Mouse (Mus musculus) monocyte, adult 5-6 weeks (primary cell): ENCODE results near the gene Hist2h3c2. TPM values are rescaled to one million over a fixed set of nuclear protein-coding genes. Genes with fewer than 3 reads are reported as not detected.
"Not testable (repeated sequence)": the region's sequence is repeated elsewhere in the genome, so short reads cannot be mapped to it uniquely, and the experiment has no call there.

ENCODE experiments used
- ATAC-seq: fragments of 153-309, 156-312 bp; replicated peaks from 2 replicates; pipeline ENCODE4 v1.8.0; 2017; ENCODE audit warnings: mild to moderate bottlenecking; ENCODE audit not compliant: low TSS enrichment, insufficient number of reproducible peaks, severe bottlenecking, poor library complexity, low FRiP score
- total RNA-seq: library from RNA; stranded (forward); fragments of 200-1000, 200-491, 200-594 nt; gene quantifications from 3 replicates; pipeline ENCODE4 v1.2.3, GENCODE M21; 2017

Gene Hist2h3c2
- 1.5 to 1.6 TPM in 2 of 3 replicates, not detected in the other for total RNA-seq

DNA sequence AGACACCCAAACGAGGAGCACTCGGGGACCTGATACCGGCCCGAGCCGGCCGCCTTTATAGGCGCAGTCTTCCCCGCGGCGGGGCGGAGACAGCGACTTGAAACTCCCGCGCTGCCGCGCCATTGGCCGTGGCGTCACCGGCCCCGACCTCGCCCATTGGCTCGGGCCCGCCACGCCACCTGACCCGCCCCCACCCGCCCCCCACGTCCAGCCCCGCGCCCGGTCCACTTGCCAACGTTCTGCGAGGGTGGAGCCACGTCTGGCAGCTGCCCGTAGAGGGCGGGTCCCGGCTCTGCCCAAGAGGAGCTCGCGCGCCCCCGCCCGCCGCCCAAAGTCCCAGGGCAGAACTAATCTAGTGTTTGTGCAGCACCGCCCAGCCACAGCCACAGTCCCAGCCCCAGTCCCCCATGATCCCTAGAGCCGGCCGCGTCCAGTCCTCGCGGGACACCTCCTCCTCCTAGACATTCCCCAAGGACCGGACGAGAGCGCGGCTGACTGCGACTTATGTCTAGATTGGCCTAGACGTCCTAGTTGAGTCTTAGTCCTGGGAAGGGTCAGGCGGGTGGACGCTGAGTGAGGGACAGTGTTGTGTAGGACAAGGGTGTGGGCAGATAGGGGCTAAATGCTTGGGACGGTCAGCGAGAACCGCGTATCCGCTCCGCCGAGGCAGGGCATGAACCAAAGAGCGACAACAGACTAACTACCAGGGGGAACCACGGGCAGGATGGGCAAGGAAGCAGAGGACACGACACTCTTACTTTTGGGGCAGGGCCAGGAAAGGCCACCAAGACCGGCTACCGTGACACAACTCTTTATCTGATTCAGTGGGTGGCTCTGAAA lies at the start of gene Hist2h3c2:
Hist2h3c2 (minus strand) TSS at position 174 of the 840 bp plus-strand sequence.
- peak; percentile 80 for ATAC-seq

DNA sequence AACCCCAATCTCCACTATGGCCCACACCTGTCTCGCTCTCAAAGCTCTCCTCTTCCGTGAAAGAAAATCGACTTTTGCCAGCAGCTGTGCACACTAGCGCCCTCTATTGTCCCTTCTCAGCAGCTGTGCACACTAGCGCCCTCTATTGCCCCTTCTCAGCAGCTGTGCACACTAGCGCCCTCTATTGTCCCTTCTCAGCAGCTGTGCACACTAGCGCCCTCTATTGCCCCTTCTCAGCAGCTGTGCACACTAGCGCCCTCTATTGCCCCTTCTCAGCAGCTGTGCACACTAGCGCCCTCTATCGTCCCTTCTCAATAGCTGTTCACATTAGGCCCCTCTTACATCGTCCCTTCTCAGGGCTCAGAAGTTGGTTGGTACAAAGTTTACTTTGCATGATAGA lies 48.4 kb upstream of the Hist2h3c2 start:
- not testable (repeated sequence) for ATAC-seq

DNA sequence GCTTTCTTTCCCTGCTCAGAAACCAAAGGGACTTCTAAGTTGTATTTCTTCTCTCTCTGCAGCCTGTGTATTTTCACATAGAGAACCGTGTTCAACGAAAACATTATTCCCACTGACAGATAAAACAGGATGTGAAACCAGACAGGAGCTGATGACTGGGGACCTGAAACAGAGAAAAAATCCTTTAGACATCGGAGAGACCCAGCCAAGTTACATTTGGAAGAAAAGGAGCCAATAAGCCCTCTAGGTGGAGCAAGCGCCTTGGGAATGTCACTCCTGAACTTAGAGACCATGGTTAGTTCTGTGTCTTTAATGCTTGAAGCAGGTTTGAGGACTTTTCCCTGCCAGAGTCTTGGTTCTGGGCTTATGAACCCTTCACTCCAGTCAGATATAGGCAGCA lies 45.5 kb upstream of the Hist2h3c2 start:
- no peak for ATAC-seq

DNA sequence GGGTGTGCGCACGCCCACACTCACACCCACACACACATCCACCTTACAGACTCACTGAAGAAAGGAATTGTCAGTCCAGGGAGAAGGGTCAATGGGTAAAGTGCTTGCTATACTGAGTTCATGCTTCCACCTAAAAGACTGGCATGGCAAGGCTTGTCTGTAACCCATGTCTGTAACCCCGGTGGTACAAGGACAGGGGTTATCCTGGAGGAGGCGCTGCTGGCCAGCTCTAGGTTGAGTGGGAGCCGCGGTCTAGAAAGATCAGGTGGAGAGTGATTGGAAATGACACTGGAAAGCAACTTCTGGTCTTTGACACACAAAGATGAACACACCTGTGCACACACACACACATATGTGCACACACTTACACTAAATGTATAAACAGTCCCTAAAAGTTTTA lies 41.7 kb upstream of the Hist2h3c2 start:
- no peak for ATAC-seq

DNA sequence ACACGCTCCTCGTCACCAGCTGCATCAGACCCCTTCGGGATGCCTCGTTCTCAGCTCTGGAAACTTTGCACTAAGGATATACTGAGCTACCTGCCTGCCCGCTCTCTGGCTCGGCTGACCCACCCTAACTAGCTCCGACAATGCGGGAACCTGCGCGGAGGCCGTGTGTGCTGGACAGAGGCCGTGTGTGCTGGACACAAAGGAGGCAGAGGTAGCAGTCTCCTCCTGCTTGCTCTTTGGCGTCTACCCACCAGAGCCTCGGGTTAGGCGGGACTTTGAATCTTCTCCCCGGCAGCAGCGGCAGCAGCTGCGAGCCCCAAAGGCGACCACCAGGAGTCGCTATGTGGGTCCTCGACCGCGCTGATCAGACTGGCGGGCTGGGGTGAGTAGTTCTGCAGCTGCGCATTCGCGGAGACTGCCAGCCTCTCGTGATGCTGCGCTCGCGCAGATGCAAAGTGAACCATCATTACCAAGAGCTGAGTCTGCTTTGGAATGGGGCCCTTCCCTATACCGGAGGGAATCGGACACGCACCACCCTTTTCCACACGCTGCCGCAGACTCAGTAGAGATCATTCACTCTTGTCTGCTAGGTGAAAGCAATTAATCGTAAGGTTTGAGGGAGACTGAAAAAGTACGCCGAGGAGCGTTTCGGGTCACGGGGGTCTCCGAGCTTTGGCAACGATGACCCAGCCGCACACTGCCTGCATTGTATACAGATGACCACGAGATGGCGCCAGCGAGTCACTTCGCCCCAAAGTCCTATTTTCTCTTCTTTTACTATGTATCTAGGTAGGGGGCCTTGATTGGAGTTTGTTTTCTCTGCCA lies 39.1 kb upstream of the Hist2h3c2 start:
- peak; percentile 92 for ATAC-seq

DNA sequence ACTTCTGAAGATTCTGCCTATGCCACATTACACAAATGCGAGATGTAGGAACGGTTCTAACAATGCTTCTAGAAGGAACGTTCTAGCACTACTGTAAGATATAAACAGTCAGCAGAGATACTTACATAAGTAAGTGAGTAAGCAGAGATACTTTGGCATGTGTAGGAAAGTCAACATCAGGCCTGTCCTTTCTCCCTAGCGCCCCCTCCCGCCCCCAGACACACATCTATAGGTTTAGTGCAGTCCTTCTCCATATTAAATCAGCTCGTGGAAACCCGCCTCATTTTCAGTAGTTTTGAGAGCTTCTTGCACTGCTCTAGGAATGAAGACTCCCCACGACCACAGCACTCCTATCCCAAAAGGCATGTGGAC lies 38.5 kb upstream of the Hist2h3c2 start:
- peak; percentile 11; the same call in 1 of the 2 replicates for ATAC-seq

DNA sequence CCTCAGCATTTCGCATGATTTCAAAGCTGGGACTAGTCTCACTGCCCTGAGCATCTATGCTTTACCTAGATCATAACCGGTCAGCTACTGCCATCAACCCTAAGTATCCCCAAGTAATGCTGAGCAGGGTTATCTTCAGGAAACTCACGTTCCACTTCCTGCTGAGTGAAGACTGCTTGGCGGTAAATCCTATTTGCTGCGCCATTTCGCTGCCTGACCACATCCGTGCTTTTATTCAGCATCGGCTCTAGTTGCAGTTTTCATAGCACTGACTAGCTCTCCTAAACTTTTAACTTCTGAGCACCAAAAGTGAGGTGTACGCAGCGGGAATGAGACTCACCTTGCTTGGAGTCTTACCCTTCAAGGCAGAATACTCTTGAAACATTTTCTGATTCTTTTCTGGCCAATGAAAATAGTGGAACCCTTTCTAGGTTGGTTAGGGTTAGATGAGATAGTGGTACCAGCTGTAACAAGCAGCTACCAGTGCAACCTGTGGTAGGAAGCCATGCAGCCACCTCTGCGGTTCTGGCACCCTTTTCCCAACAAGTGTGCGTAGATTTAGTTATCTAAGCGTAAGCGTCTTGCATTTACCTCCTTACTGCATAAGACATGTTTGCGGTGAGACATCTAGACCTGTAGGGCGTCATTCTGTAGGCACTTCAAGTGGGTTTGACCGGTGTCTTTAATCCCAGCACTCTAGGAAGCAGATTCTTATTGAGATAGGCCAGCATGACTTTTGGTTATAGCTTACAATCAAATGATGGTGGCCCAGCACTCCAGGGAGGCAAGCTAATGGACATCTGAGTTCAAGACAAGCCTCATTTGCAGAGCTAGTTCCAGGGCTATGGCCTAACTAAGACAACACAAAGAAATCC lies 34.9 kb upstream of the Hist2h3c2 start:
- no peak for ATAC-seq

DNA sequence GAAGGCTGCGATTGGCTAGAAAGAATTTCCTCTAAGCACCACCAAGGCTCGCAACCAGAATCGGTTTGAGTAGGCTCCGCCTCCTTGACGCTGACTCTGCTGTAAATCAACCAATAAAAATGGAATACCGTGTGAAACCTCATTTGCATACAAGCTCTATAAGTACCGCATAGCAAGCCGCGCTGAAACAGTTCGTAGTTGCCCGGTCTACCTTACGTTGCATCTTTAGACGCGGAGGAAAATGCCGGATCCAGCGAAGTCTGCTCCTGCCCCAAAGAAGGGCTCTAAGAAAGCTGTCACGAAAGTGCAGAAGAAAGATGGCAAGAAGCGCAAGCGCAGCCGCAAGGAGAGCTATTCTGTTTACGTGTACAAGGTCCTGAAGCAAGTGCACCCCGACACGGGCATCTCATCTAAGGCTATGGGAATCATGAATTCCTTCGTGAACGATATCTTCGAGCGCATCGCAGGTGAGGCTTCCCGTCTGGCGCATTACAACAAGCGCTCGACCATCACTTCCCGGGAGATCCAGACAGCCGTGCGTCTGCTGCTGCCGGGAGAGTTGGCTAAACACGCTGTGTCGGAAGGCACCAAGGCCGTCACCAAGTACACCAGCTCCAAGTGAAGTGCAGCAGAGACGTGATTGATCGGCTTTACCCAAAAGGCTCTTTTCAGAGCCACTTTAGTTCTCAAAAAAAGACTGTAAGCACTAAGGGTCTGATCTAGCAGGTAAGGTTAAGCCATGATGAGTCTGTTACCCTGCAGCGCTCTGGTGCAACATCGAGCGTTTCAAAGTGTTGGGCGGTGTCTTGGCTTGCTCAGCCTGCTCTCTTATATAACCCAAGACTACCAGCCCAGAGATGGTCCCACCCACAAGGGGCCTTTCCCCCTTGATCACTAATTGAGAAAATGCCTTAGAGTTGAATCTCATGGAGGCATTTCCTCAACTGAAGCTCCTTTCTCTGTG lies 30.9 kb upstream of the Hist2h3c2 start, which contains the start of gene Hist2h2bb:
Hist2h2bb (plus strand) TSS at position 242 of the 964 bp plus-strand sequence.
- peak; percentile 93 for ATAC-seq

DNA sequence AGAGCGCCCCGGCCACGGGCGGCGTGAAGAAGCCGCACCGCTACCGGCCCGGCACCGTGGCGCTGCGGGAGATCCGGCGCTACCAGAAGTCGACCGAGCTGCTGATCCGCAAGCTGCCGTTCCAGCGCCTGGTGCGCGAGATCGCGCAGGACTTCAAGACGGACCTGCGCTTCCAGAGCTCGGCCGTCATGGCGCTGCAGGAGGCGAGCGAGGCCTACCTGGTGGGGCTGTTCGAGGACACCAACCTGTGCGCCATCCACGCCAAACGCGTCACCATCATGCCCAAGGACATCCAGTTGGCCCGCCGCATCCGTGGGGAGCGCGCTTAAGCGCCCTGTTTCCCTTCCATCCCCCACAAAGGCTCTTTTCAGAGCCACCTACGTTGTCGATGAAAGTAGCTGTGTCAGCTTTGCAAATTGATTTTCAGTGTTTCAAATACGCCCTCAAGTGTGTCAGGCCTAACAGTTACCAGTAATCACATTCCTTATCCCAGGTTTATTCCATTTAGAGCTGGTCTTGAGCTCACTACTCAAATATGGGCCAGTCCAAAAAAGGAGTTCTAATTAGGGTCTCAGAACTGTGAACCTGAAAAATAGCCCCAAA lies 29.9 kb upstream of the Hist2h3c2 start:
- peak; percentile 20; the same call in 1 of the 2 replicates for ATAC-seq

DNA sequence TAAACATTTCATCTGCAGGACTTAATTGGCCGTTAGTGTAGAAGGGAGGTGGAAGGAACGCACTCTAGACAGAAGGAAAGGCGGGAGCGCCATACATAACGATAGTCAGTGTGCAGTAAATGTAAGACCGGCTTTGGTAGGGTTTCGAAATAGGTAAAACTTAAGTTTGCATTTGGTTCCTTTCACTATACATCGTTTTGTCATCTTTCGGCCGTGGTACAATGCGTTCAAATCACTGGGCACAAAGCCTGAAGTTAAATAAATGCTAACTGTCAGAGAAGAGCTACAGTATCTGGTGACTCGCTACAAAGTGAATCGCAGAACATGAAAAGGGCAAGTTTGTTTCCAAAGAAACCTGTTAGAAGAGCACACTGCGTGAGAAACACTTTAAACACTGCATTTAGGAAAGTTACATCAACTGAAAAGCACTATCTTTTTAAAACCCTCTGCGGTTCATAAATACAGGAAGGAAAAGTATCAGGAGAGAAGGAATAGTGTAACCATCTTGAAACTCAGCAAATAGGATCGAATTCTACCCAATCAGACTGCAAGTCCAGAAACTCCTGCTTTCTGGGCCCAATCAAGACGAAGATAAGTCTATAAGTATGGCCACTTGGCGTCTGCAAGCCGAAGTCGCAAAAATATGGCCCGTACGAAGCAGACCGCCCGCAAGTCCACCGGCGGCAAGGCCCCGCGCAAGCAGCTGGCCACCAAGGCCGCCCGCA lies 29.3 kb upstream of the Hist2h3c2 start, which contains the start of gene Hist2h3b:
Hist2h3b (plus strand) TSS at position 604 of the 725 bp plus-strand sequence.
- peak; percentile 72 for ATAC-seq

DNA sequence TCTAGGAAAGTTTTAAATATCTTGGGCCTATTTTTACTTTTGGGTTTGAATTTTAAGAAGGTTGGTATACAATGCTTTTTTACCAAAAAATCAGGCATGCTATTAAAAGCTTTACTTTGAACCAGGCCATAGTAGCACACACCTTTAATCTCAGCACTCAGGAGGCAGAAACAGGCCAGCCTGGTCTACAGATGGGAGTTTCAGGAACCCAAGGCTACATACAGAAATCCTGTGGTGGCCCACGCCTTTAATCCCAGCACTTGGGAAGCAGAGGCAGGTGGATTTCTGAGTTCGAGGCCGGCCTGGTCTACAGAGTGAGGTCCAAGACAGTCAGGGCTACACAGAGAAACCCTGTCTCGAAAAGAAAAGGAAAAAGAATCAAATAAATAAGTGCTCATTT lies 28.6 kb upstream of the Hist2h3c2 start:
- no peak for ATAC-seq

DNA sequence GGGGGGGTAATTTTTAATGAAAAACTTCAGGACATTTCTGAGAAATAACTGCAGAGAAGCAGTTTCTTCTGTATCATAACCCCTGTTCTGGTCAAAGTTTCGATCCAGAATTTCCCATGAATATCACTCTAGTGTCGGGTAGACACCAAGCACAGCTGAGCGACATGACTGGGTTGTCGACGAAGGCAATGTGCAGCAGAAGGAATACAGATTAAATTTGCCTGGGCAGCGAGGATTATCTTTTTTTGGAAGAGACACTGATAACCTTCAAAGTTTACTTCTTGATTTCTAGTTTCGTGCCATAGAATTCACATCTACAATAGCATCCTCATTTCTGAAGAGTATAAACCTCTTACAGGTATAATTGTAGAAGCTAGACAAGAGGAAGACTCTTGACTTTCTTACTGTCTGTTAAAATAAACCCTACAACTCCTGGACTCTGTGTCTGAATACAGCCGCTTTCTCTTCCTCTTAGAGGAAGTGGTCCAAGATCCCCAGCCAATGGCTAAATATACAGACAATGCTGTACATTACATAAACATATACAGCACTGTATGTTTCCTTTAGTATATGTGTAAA lies 27.3 kb upstream of the Hist2h3c2 start:
- no peak for ATAC-seq

DNA sequence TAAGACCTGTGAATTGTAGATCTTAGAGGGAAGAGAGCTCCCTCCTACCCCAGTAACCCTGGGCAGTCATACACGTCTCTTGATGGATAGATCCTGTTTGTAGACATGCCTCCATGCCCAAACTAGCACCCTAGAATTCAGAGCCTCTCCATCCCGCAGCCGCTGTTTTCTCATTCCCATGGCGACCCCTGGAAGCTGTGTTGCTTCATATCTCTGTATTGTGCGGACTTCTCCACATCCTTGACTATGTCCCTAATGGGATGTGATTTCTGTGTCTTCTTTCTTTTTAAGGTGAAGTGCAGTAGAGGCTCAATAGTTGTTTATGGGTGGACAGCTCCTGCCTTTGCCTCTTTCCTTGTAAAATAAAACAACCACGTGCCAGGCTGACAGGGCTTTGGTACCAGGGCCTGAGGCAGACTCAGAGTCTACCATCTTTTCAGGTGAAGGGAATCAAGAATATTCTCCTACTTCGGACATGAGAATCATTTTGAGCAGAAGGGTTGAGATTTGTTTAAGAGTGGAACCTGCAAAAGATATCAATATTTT lies 25.6 kb upstream of the Hist2h3c2 start:
- ATAC-seq, result no peak

DNA sequence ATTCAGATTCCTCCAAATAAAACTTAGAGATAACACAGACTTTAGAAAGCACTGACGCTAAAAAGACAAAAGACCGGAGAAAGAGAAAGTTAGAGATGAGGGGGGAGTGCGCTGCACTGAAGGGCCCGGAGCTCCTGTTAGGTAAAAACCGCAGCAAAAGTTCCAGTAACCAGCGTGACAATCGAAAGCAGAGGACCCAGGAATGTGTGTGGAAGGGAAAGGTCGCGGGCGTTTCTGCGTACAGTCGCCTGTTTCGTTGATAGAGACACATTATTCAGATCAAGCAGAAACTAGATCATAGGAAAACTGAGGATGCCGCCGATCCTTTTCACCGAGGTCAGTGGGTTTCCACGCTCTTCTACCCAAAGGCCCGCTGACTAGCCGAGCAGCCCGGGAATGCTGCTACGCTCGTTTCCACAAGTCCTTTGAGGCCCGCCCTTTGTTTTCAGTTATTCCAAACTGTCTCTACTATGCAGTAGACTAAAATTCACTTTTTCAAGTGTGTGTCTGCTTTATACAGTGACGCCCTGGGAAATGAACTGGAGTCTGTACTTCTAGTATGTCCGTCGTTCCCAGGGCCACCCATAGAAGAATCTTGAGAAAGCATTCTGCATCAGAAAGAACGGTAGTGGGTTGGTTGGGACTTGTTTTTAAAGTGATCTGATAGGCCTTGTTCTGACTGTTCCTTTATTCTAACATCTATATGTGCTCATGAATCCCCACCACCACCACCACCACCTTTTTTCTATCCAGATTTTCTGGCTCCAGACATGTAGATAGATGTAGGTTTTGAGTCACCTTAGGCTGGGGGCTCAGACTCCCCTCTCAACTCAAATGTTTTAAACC lies 24.9 kb upstream of the Hist2h3c2 start:
- no peak for ATAC-seq

DNA sequence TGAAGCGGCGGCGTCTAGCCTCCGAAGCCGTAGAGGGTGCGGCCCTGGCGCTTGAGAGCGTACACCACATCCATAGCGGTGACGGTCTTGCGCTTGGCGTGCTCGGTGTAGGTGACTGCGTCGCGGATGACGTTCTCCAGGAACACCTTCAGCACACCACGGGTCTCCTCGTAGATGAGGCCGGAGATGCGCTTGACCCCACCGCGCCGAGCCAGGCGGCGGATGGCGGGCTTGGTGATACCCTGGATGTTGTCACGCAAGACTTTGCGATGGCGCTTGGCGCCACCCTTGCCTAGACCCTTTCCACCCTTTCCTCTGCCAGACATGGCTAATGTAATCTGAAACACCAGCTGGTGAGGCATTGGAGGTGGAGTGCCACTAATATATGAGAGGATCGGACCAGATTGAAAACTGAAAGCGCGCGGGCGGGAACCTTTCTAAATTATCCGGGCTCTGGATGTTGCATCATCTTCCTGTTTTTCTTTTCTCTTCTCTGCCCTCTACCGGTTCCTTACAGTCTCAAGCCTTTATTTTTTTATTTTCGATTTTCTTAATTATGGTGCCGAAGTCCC lies 24.1 kb upstream of the Hist2h3c2 start, which contains the start of gene Hist2h4:
Hist2h4 (minus strand) TSS at position 333 of the 572 bp plus-strand sequence.
- peak; percentile 77 for ATAC-seq
